Mouse (Mus musculus): ENCODE results near the gene Stat6.

Gene Stat6

DNA sequence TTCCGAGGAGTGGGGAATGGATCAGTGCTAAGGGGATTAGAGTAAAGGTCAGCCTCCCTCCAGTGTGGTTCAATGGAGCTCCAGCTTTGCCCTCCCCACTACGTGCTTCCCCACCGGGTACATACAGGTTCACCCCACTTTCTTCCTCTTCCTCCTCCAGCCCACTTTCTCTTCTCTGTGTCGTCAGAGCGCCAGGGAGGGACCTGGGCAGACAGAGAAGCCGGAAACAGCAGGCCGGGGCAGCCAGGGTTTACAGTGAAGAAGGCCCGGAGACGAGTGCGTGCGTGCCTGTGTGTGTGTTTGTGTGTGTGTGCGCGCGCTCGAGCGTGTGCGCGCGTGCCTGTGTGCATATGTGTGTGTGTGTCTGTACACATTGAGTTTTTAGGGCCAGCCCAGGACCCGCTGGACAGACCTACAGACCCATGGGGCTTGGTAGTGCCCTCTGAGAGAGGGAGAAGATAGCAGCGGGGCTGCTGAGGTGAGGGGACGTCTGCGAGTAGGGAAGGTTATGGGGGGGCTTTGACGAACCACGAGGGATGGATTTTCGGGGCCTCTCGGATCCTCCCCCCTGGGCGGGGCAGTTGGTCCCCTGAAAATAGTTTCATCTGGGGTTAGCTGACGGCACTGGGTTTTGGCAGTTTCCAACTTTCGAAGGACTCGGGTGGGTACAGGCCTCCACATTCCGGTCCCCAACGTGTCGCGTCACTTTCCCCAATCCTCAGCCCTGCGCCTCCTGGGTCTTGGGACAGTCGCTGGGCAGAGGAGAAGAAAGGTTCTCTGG lies at the start of gene Stat6:
TSS of gene Stat6 (plus strand) at position 215 of the 781 bp plus-strand sequence.
- DNase-seq (ENCODE audit: low spot score in 2 of 2) = peak; percentile 79 to 81

DNA sequence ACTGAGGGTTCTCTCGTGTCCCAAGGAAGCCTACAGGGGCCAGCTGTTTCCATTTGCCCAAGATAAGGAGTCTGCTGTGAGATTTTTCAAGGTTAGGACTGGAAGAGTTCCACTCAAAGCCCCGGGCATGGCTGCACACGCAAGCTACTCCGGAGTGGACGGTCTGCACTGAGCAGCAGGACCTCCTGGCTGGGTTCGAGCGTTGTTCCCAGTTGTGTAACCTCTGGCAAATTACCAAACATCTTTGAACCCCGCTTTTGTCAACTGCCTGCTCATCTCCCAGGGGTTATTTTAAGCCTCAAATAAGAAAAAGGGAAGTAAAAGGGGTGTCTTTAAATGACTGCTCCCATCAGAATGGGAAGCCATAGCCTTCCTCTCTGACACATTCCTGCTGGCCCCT lies 48.4 kb upstream of the Stat6 start:
- no peak for DNase-seq (ENCODE audit: low spot score in 2 of 2)

- DNase-seq (ENCODE audit: low spot score in 2 of 2) = no peak
Observed at GRCm38 (mm10) chr10:127594930-127595715, 47.7 kb upstream of the Stat6 start.

DNA sequence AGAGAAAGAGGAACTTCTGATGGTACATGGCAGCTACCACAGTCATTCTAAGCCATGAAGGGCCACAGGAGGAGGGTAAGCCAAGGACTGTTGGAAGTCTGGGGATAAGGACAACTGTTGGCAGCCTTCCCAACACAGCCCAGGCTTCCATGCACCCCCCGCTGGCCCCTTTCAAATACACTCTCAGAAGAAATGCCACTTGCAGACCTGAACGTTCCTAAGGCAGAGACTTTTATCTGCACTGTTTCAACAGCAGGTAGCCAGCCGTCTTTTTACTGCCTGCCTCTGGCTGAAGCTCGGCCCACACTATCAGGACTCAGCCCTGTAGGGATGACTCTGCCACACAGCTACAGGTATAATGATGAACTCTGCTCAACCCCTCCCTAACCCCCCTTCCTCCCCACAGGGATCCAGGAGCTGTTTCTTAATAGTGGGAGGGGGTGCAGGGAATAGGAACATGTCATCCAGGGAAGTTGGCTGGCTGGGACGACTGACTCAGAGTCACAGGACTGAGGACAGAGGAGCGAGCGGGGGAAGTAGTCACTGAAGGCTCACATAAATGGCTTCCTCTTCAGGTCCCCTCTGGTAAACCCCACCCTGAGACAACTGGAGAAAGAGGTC lies 46.4 kb upstream of the Stat6 start:
- no peak for DNase-seq (ENCODE audit: low spot score in 2 of 2)

DNA sequence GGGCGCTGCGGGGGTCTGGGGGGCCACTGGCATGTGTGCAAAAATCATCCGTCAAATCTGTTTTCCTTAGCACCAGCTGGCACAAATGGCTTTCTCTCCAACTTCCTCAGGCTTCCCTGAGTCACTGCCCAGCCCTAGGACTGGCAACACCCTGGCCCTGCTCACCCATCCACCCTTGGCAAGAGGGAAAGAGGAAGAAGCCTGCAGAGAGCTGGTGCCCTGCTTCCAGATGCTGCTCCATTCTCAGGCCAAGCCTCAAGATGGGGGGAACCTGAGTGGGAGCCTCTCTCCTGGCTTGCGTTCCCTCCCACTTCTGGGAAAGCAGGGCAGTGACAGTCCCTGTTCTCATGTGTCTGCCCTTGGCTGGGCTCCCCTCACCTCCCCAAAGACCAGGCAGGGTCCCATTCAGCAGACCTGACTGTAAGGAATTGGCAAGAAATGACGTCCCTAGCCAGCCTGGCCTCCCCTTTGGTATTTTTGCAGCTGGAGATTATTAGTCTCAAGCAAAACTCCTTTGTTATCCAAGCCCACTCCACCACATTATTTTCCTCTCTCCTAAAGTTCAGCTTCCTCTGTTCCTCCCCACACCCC lies 45.4 kb upstream of the Stat6 start:
- DNase-seq (ENCODE audit: low spot score in 2 of 2) = no peak

DNA sequence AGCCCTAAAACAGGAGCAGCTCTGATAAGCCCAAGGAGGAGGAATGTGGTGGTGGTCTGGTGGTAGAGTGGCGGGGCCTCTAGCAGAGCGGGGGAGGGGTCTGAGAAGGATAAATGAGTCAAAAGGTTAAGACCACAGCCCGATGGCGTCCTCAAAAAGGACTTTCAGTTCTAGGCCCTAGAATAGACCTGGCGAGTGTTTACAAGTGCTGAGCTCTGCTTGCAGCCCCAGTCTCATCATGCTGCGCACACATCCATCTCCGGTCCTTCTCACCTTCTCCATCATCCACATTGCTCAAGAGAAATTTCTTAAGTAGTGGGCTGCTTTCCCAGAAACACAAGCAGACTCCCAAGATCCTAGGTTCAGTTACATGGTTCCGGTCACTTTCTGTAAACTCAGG lies 44.2 kb upstream of the Stat6 start:
- DNase-seq (ENCODE audit: low spot score in 2 of 2) = no peak

GRCm38 (mm10) chr10:127599252-127599651 lies 43.5 kb upstream of the Stat6 start:
- DNase-seq (ENCODE audit: low spot score in 2 of 2) = no peak

DNA sequence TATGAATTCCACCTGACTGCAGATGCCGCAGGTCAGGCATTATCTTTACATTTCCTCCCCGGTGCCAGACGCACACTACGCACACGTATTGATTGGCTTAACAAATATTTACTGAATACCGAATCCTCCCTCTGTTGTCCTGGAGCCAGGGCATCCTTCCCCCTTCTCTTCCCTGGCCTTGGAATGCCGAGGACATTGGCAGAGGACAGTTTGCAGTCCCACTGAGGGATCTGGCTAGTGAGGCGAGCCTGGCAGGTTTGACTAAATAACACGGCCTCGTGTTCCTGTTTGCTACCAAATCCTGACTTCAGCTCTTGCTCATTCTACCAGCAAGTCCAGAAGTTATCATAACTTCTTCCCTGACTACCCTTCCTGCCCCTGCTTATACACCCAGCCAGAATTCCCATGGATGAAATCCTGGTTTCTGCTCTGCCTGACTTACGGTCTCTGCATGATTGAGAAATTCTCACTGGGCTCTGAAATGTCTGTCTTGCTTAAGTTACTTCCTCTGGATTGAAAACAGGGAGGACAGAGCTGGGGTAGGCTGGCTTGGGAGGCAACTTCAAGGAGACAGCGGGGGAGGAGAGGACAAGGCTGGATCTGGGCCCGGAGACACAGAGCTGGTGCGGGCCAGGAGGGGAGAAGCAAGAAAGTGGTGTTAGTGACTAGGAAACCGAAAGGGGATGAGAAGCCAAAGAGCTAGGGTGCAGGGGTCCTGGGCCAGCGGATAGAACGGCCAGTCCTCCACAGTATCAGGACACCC lies 42.8 kb upstream of the Stat6 start:
- no peak for DNase-seq (ENCODE audit: low spot score in 2 of 2)

DNA sequence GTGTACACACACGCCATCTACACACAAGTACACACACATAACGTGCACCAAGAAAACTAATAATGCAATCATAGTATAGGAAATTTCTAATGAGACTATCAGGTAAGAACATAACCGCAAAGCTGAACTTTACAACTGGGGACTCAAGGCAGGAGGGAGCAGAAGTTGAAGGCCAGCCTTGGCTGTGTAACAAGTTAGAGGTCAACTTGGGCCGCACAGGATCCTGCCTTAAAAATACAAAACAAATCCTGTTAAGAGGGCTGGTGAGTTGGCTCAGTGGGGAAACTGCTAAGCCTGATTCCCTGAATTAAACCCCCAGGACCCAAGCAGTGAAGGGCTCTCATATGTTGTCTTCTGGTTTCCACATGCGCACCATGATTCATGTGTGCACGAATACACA lies 40.6 kb upstream of the Stat6 start:
- no peak for DNase-seq (ENCODE audit: low spot score in 2 of 2)

GRCm38 (mm10) chr10:127603437-127604371 lies 39.1 kb upstream of the Stat6 start:
- no peak for DNase-seq (ENCODE audit: low spot score in 2 of 2)

DNA sequence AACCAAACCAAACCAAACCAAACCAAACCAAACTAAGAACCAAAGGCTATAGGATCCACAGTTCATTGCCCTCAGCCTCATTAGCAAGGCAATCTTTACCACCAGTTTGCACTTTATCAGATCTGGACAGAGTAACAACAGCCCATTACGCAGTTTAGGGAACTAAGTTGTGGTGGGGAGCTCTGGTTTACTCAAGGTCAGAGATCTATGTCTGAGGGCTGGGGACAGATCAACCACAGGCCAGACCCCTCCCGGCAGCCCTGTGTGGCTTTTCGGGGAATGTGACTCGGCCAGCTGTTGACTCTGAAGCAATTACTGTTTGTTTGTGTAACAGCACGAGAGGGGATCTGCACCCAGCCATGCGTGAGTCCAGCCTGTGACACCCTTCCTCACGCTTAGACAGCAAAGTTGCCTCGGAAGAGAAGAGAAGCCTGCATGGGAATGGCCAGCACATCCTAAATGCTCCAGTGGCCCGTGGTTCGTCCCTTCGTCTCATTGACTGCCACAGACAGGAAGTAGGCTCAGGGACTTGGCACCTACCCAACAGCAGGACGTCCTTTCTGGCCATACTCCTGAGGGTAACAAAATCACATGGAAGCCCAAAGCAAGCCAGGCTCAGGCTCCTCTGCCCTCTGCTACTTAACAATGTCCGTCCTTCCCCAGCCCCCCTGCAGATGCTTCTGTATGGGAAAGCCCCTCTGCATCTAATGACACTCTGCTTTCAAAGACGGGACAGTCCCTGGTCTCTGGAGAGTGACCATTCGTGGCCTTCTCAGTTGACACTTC lies 38.1 kb upstream of the Stat6 start:
- no peak for DNase-seq (ENCODE audit: low spot score in 2 of 2)

GRCm38 (mm10) chr10:127605251-127605547 lies 37.6 kb upstream of the Stat6 start:
- no peak for DNase-seq (ENCODE audit: low spot score in 2 of 2)

DNA sequence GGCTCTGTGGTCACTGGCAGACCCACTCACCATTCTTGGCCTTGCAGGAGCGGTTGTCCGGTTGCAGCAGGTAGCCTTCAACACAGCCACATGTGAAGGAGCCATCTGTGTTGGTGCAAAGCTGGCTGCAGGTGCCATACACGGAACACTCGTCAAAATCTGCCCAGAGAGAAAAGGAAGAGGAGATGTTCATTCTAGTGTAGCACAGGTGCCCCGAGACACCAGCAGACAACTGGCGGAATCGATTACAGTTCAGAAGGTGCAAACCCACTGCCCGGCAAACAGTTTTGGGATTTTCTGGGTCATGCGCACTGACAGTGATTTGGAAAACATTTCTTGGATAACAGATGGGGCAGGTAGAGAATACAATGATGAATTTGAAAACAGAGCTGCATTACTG lies 37.0 kb upstream of the Stat6 start:
- no peak for DNase-seq (ENCODE audit: low spot score in 2 of 2)

GRCm38 (mm10) chr10:127607059-127607458 lies 35.7 kb upstream of the Stat6 start:
- no peak for DNase-seq (ENCODE audit: low spot score in 2 of 2)

- no peak for DNase-seq (ENCODE audit: low spot score in 2 of 2)
Observed at GRCm38 (mm10) chr10:127609415-127610065, 33.2 kb upstream of the Stat6 start.

GRCm38 (mm10) chr10:127610066-127610415 lies 32.7 kb upstream of the Stat6 start:
- DNase-seq (ENCODE audit: low spot score in 2 of 2) = no peak

DNA sequence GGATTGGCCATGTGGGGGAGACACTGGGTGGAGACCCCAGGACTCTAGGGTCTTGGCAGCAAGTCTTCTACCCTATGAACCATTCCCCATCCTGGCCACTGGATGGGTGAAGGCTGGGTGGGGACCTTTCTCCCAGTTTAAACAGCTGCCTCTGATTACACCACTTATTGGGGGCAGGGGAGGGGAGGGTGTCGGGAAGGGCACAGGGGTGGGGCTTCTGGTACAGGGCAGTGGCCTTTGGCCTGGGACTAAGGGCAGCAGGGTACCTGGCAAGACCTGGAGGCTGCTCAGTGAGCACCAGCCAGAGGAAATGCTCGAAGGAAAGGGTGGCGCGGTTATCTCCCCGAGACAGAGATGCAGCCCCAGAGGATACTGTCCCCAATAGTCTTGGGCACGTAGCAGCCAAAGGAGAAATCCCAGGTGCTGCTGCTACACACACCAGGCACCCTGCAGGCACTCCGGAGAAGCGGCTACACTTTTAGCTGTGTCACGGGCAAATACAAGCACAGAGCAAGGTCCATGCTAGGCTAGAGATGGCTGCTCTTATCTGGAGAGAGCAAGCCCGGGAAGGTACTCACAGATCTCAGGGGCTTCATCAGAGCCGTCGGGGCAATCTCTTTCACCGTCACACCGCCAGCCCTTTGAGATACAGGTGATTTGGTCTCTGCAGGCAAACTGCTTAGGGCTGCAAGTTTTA lies 30.6 kb upstream of the Stat6 start:
- no peak for DNase-seq (ENCODE audit: low spot score in 2 of 2)

- DNase-seq (ENCODE audit: low spot score in 2 of 2) = no peak
Observed at GRCm38 (mm10) chr10:127614236-127615033, 28.4 kb upstream of the Stat6 start.
